In genomic region chr11:117246981-117247431, GRCm38 (mm10) we compare ENCODE assay signal across 14 mouse cellular contexts. TPM values are rescaled to one million over a fixed set of nuclear protein-coding genes. Genes with fewer than 3 reads are reported as not detected.
A peak's percentile ranks its signal among the peaks of the same experiment; 100 is the strongest.
DNase-seq lines count a peak whose midpoint lies in the region; ATAC-seq lines count a peak whose summit lies in the region.
"Had no signal": no experiment of that assay in that cellular context is flagged by ENCODE, and none has a peak within 500 bp of the region (broad histone marks: within the 10 kb centered on the region; RNA-seq: fewer than 3 reads in every experiment).

No protein-coding gene starts in this region.

- no peaks in the 10 kb centered on the region for H3K27me3 ChIP-seq in kidney, embryonic 16.5 days (ENCODE audit: insufficient read depth, low read length)
- H3K27me3 ChIP-seq in heart, embryonic 13.5 days (replicated peaks) = 0 out of 2 replicates have a peak, but pooled peaks cover 7% of the 10 kb centered on the region
- no peaks in the 10 kb centered on the region for H3K27me3 ChIP-seq in hindbrain, embryonic 11.5 days (ENCODE audit: control insufficient read depth, insufficient read depth, low read length)
- H3K27me3 ChIP-seq: embryonic facial prominence, embryonic 13.5 days; hindbrain, embryonic 15.5 days; limb, embryonic 13.5 days had no signal

- H3K27ac ChIP-seq in kidney, embryonic 16.5 days (ENCODE audit: low read length) = no peak overlapping the region
- H3K27ac ChIP-seq in heart, embryonic 13.5 days (replicated peaks) = peak overlapping the region; percentile 5; the same call in 1 of the 2 replicates
- no peak overlapping the region for H3K27ac ChIP-seq in hindbrain, embryonic 11.5 days (ENCODE audit: low read depth, low read length)
- H3K27ac ChIP-seq: embryonic facial prominence, embryonic 13.5 days; hindbrain, embryonic 15.5 days; limb, embryonic 13.5 days; stomach, postnatal 0 days had no signal

- WGBS in kidney, embryonic 16.5 days = 76% methylated on average over 9 of the region's 9 CpGs
- 67% methylated on average over 9 of the region's 9 CpGs for WGBS in heart, embryonic 13.5 days
- 82% methylated on average over 9 of the region's 9 CpGs for WGBS in hindbrain, embryonic 11.5 days

- no peaks in the 10 kb centered on the region for H3K9me3 ChIP-seq in kidney, embryonic 16.5 days (ENCODE audit: low read length)
- H3K9me3 ChIP-seq in heart, embryonic 13.5 days = no peaks in the 10 kb centered on the region
- H3K9me3 ChIP-seq in hindbrain, embryonic 11.5 days (ENCODE audit: control insufficient read depth, low read length) = no peaks in the 10 kb centered on the region
- H3K9me3 ChIP-seq: embryonic facial prominence, embryonic 13.5 days; hindbrain, embryonic 15.5 days; limb, embryonic 13.5 days had no signal

- H3K9ac ChIP-seq in kidney, embryonic 16.5 days (replicated peaks; ENCODE audit: low read length) = no peak overlapping the region
- H3K9ac ChIP-seq in heart, embryonic 13.5 days = no peak overlapping the region
- no peak overlapping the region for H3K9ac ChIP-seq in hindbrain, embryonic 11.5 days (ENCODE audit: low read depth, low read length)
- H3K9ac ChIP-seq: embryonic facial prominence, embryonic 13.5 days; forebrain, postnatal 0 days; hindbrain, embryonic 15.5 days; limb, embryonic 13.5 days had no signal

- H3K4me2 ChIP-seq in kidney, embryonic 16.5 days (replicated peaks; ENCODE audit: low read depth, low read length) = no peak overlapping the region
- H3K4me2 ChIP-seq in heart, embryonic 13.5 days = no peak overlapping the region
- no peak overlapping the region for H3K4me2 ChIP-seq in hindbrain, embryonic 11.5 days (replicated peaks; ENCODE audit: low read depth, low read length)
- H3K4me2 ChIP-seq: embryonic facial prominence, embryonic 13.5 days; hindbrain, embryonic 15.5 days; limb, embryonic 13.5 days had no signal

- H3K4me1 ChIP-seq in kidney, embryonic 16.5 days (ENCODE audit: insufficient read depth, low read length) = peaks cover 36% of the 10 kb centered on the region
- H3K4me1 ChIP-seq in heart, embryonic 13.5 days = peaks cover 52% of the 10 kb centered on the region
- H3K4me1 ChIP-seq in hindbrain, embryonic 11.5 days (replicated peaks; ENCODE audit: control insufficient read depth, insufficient read depth, low read length) = 0 out of 2 replicates have a peak, but pooled peaks cover 8% of the 10 kb centered on the region

- no peak overlapping the region for H3K4me3 ChIP-seq in kidney, embryonic 16.5 days (ENCODE audit: low read length)
- no peak overlapping the region for H3K4me3 ChIP-seq in heart, embryonic 13.5 days
- no peak overlapping the region for H3K4me3 ChIP-seq in hindbrain, embryonic 11.5 days (ENCODE audit: low read depth, low read length)
- H3K4me3 ChIP-seq: embryonic facial prominence, embryonic 13.5 days; hindbrain, embryonic 15.5 days; limb, embryonic 13.5 days had no signal

- DNase-seq in kidney, adult 18-20 months = peak; percentile 77
- peak; percentile 84 for DNase-seq in kidney, adult 9 months
- DNase-seq in lung, postnatal 36 days = peak; percentile 86
- no peak for DNase-seq in layer of hippocampus, adult 18-20 months (ENCODE audit: low spot score in 2 of 2)
- no peak for DNase-seq in hindbrain, embryonic 11.5 days (ENCODE audit: low spot score)
- DNase-seq: cerebellum, adult 11 months; forebrain, postnatal 0 days; retina, postnatal 1 day had no signal

- no peak for ATAC-seq in kidney, embryonic 16.5 days (ENCODE audit: low FRiP score, low TSS enrichment)
- ATAC-seq in heart, embryonic 13.5 days (ENCODE audit: extremely low read depth, insufficient number of reproducible peaks, low FRiP score, low TSS enrichment) = no peak
- ATAC-seq in hindbrain, embryonic 11.5 days (ENCODE audit: low FRiP score) = no peak
- ATAC-seq: forebrain, postnatal 0 days had no signal

- no peaks in the 10 kb centered on the region for H3K36me3 ChIP-seq in kidney, embryonic 16.5 days (ENCODE audit: insufficient read depth, low read length)
- no peaks in the 10 kb centered on the region for H3K36me3 ChIP-seq in heart, embryonic 13.5 days
- H3K36me3 ChIP-seq in hindbrain, embryonic 11.5 days (ENCODE audit: control insufficient read depth, insufficient read depth, low read length) = no peaks in the 10 kb centered on the region
- H3K36me3 ChIP-seq: embryonic facial prominence, embryonic 13.5 days; hindbrain, embryonic 15.5 days; limb, embryonic 13.5 days had no signal

RNA-seq across cellular contexts. Expression of gene Sept9, which starts 47.5 kb away (rescaled TPM):
- 123 and 131 TPM in 2 replicates for polyA plus RNA-seq in kidney, embryonic 16.5 days (2015; fragmentation: Nextera tagmentation; extraction: Ambion mirVana)
- polyA plus RNA-seq in heart, embryonic 13.5 days (2015; fragmentation: Nextera tagmentation; extraction: Ambion mirVana) = 69.3 and 75.5 TPM in 2 replicates
- total RNA-seq in layer of hippocampus, adult 18-20 months (2021) = 100 to 1,000 TPM; 121 to 122 TPM
- polyA plus RNA-seq in hindbrain, embryonic 11.5 days (2014; fragmentation: Nextera tagmentation; extraction: Ambion mirVana) = 126 and 141 TPM in 2 replicates

Comparison
In these comparisons a context has a peak if more than half of its experiments do, and no peak if none do; other contexts are left out.
1. DNase-seq: peak in kidney, adult 18-20 months (single experiment), kidney, adult 9 months (single experiment) and lung, postnatal 36 days (single experiment); none in layer of hippocampus, adult 18-20 months (0 of 2) and hindbrain, embryonic 11.5 days (single experiment).